Mouse (Mus musculus) G1E (cell line): ENCODE measurements around the gene Insc.

Source experiments
- CTCF ChIP-seq: IDR thresholded peaks from 2 replicates; pipeline ENCODE4 v1.5.1; 2012; ENCODE audit warnings: low read depth, low read length, inconsistent platforms, mixed read lengths
- GATA1 ChIP-seq: IDR thresholded peaks from 2 replicates; pipeline ENCODE4 v1.6.1; 2012; ENCODE audit warnings: borderline replicate concordance, low read length, inconsistent platforms, mixed read lengths
- POLR2AphosphoS5 ChIP-seq: IDR thresholded peaks from 2 replicates; pipeline ENCODE4 v1.6.1; 2012; ENCODE audit warnings: low read depth, low read length, inconsistent platforms; ENCODE audit not compliant: insufficient replicate concordance
- TAL1 ChIP-seq: conservative IDR thresholded peaks from 2 replicates; pipeline ENCODE4 v1.6.1; 2012; ENCODE audit warnings: low read depth, low read length, inconsistent platforms, mixed read lengths

- no peak for TF ChIP-seq TAL1
- TF ChIP-seq GATA1 = no peak
- TF ChIP-seq CTCF = no peak
- no peak for TF ChIP-seq POLR2AphosphoS5
Measured at GRCm38 (mm10) chr7:114783291-114783690, 39.8 kb downstream of the Insc start.
